Mouse (Mus musculus): Measurements from ENCODE around the gene Myadml2. TPM values are rescaled to one million over a fixed set of nuclear protein-coding genes. Genes with fewer than 3 reads are reported as not detected.

The Myadml2 gene
- polyA plus RNA-seq, 1 experiment from 2014 or later: 0.78 TPM

- Histone ChIP-seq H3K9ac (replicated peaks) (no peak overlapping the region; the same call in 1 of the 2 replicates), H3K4me2 (replicated peaks) (no peak overlapping the region), H3K4me1 (replicated peaks) (peaks cover 47% of the 10 kb centered on the region), H3K36me3 (peaks cover 40% of the 10 kb centered on the region), H3K4me3 (replicated peaks) (no peak overlapping the region), H3K27me3 (no peaks in the 10 kb centered on the region), H3K27ac (no peak overlapping the region), H3K9me3 (no peaks in the 10 kb centered on the region)
- 92% methylated on average over 11 of the region's 11 CpGs for WGBS
- no peak for ATAC-seq
Observed at GRCm38 (mm10) chr11:120626785-120627467, 21.0 kb downstream of the Myadml2 start.

GRCm38 (mm10) chr11:120625152-120625775, 22.7 kb downstream of the Myadml2 start, which contains the start of gene Sirt7:
Gene Sirt7, minus strand, starts transcription at chr11:120625240.
- peak within 1 kb of the TSS; percentile 99 for H3K4me3 ChIP-seq (replicated peaks)
- H3K4me1 ChIP-seq (replicated peaks): peaks cover 31% of the 10 kb centered on the region
- peak; percentile 66 for ATAC-seq
- peaks cover 56% of the 10 kb centered on the region for H3K36me3 ChIP-seq
- peak within 1 kb of the TSS; percentile 99 for H3K4me2 ChIP-seq (replicated peaks)
- peak within 1 kb of the TSS; percentile 88 for H3K9ac ChIP-seq (replicated peaks)
- 19% methylated on average over 5 of the region's 5 CpGs for WGBS
- H3K9me3 ChIP-seq: no peaks in the 10 kb centered on the region
- H3K27ac ChIP-seq: peak within 1 kb of the TSS; percentile 87
- no peaks in the 10 kb centered on the region for H3K27me3 ChIP-seq

- WGBS: under 1% methylated on average over 52 of the region's 53 CpGs
- H3K36me3 ChIP-seq: peaks cover 61% of the 10 kb centered on the region
- H3K4me1 ChIP-seq (replicated peaks): peaks cover 26% of the 10 kb centered on the region
- peak overlapping the region; percentile 99 for H3K4me2 ChIP-seq (replicated peaks)
- H3K9ac ChIP-seq (replicated peaks): peak overlapping the region; percentile 88
- H3K27me3 ChIP-seq: no peaks in the 10 kb centered on the region
- H3K4me3 ChIP-seq (replicated peaks): peak overlapping the region; percentile 99
- peak overlapping the region; percentile 87 for H3K27ac ChIP-seq
- H3K9me3 ChIP-seq: no peaks in the 10 kb centered on the region
- peak; percentile 87 for ATAC-seq
Observed at GRCm38 (mm10) chr11:120624680-120625111, 23.3 kb downstream of the Myadml2 start.

GRCm38 (mm10) chr11:120623961-120624679, 23.8 kb downstream of the Myadml2 start:
- Histone ChIP-seq H3K9me3 (no peaks in the 10 kb centered on the region), H3K27ac (peak overlapping the region; percentile 87), H3K4me2 (replicated peaks) (peak overlapping the region; percentile 99), H3K36me3 (peaks cover 61% of the 10 kb centered on the region), H3K4me3 (replicated peaks) (peak overlapping the region; percentile 99), H3K4me1 (replicated peaks) (peaks cover 21% of the 10 kb centered on the region), H3K27me3 (no peaks in the 10 kb centered on the region), H3K9ac (replicated peaks) (peak overlapping the region; percentile 88)
- 14% methylated on average over 29 of the region's 30 CpGs for WGBS
- ATAC-seq: peak; percentile 59

GRCm38 (mm10) chr11:120622805-120623204, 25.2 kb downstream of the Myadml2 start:
- Histone ChIP-seq H3K36me3 (peaks cover 64% of the 10 kb centered on the region), H3K4me3 (replicated peaks) (0 out of 2 replicates have a peak overlapping the region, but pooled peaks have one; percentile 99), H3K9me3 (no peaks in the 10 kb centered on the region), H3K9ac (replicated peaks) (no peak overlapping the region), H3K4me2 (replicated peaks) (no peak overlapping the region), H3K4me1 (replicated peaks) (peaks cover 21% of the 10 kb centered on the region), H3K27ac (no peak overlapping the region), H3K27me3 (no peaks in the 10 kb centered on the region)
- 93% methylated on average over 6 of the region's 6 CpGs for WGBS
- ATAC-seq: no peak

GRCm38 (mm10) chr11:120620195-120620594, 27.8 kb downstream of the Myadml2 start:
- H3K9ac ChIP-seq (replicated peaks): no peak overlapping the region
- no peaks in the 10 kb centered on the region for H3K9me3 ChIP-seq
- no peak for ATAC-seq
- no peak overlapping the region for H3K4me3 ChIP-seq (replicated peaks)
- H3K4me1 ChIP-seq (replicated peaks): peaks cover 36% of the 10 kb centered on the region
- peaks cover 51% of the 10 kb centered on the region for H3K36me3 ChIP-seq
- H3K27ac ChIP-seq: no peak overlapping the region
- H3K27me3 ChIP-seq: no peaks in the 10 kb centered on the region
- no peak overlapping the region for H3K4me2 ChIP-seq (replicated peaks)
- WGBS: 91% methylated on average over 14 of the region's 14 CpGs

GRCm38 (mm10) chr11:120618619-120619535, 29.1 kb downstream of the Myadml2 start:
- peaks cover 33% of the 10 kb centered on the region for H3K4me1 ChIP-seq (replicated peaks)
- H3K27me3 ChIP-seq: no peaks in the 10 kb centered on the region
- no peak overlapping the region for H3K9ac ChIP-seq (replicated peaks)
- H3K36me3 ChIP-seq: peaks cover 61% of the 10 kb centered on the region
- H3K4me2 ChIP-seq (replicated peaks): no peak overlapping the region
- H3K27ac ChIP-seq: peak overlapping the region; percentile 79; the same call in 1 of the 2 replicates
- no peaks in the 10 kb centered on the region for H3K9me3 ChIP-seq
- no peak for ATAC-seq
- 0 out of 2 replicates have a peak overlapping the region, but pooled peaks have one; percentile 70 for H3K4me3 ChIP-seq (replicated peaks)
- 94% methylated on average over 25 of the region's 25 CpGs for WGBS

GRCm38 (mm10) chr11:120617519-120618112, 30.3 kb downstream of the Myadml2 start, which contains the start of gene Pcyt2:
Gene Pcyt2, minus strand, starts transcription at chr11:120617936.
- WGBS: under 1% methylated on average over 56 of the region's 56 CpGs
- ATAC-seq: peak; percentile 93
- peaks cover 66% of the 10 kb centered on the region for H3K36me3 ChIP-seq
- no peaks in the 10 kb centered on the region for H3K9me3 ChIP-seq
- peak within 1 kb of the TSS; percentile 70 for H3K4me3 ChIP-seq (replicated peaks)
- H3K9ac ChIP-seq (replicated peaks): peak within 1 kb of the TSS; percentile 87
- no peaks in the 10 kb centered on the region for H3K27me3 ChIP-seq
- peak within 1 kb of the TSS; percentile 79 for H3K27ac ChIP-seq
- peak within 1 kb of the TSS; percentile 71 for H3K4me2 ChIP-seq (replicated peaks)
- H3K4me1 ChIP-seq (replicated peaks): peaks cover 26% of the 10 kb centered on the region

- Histone ChIP-seq H3K27ac (peak overlapping the region; percentile 79; the same call in 1 of the 2 replicates), H3K9ac (replicated peaks) (peak overlapping the region; percentile 87), H3K4me1 (replicated peaks) (peaks cover 26% of the 10 kb centered on the region), H3K9me3 (no peaks in the 10 kb centered on the region), H3K4me3 (replicated peaks) (peak overlapping the region; percentile 70), H3K27me3 (no peaks in the 10 kb centered on the region), H3K36me3 (peaks cover 71% of the 10 kb centered on the region), H3K4me2 (replicated peaks) (peak overlapping the region; percentile 71)
- ATAC-seq: no peak
- WGBS: 44% methylated on average over 4 of the region's 4 CpGs
Observed at GRCm38 (mm10) chr11:120616617-120617294, 31.2 kb downstream of the Myadml2 start.

GRCm38 (mm10) chr11:120615606-120616203, 32.3 kb downstream of the Myadml2 start:
- H3K4me2 ChIP-seq (replicated peaks): 0 out of 2 replicates have a peak overlapping the region, but pooled peaks have one; percentile 71
- 90% methylated on average over 11 of the region's 11 CpGs for WGBS
- H3K36me3 ChIP-seq: peaks cover 72% of the 10 kb centered on the region

More at GRCm38 (mm10) chr11:120615606-120616203, 32.3 kb downstream of the Myadml2 start:
- no peak overlapping the region; the same call in 1 of the 2 replicates for H3K9ac ChIP-seq (replicated peaks)
- no peaks in the 10 kb centered on the region for H3K27me3 ChIP-seq
- no peaks in the 10 kb centered on the region for H3K9me3 ChIP-seq
- no peak for ATAC-seq
- no peak overlapping the region for H3K4me3 ChIP-seq (replicated peaks)
- H3K4me1 ChIP-seq (replicated peaks): peaks cover 26% of the 10 kb centered on the region
- H3K27ac ChIP-seq: no peak overlapping the region

Data from midbrain, embryonic 13.5 days (tissue).